ENCODE assay signal across 13 mouse cellular contexts in genomic region chr10:88260309-88260708, GRCm38 (mm10). TPM values are rescaled to one million over a fixed set of nuclear protein-coding genes. Genes with fewer than 3 reads are reported as not detected.
A peak's percentile ranks its signal among the peaks of the same experiment; 100 is the strongest.
DNase-seq lines count a peak whose midpoint lies in the region; ATAC-seq and TF ChIP-seq lines count a peak whose summit lies in the region.
"Had no signal": no experiment of that assay in that cellular context is flagged by ENCODE, and none has a peak within 500 bp of the region (broad histone marks: within the 10 kb centered on the region; RNA-seq: fewer than 3 reads in every experiment).

No protein-coding gene starts in this region.

- H3K27ac ChIP-seq in heart, embryonic 14.5 days (replicated peaks in 1 of 2; ENCODE audit: control insufficient read depth in 1 of 2, insufficient read depth in 1 of 2, low read depth in 2 of 2, low read length in 2 of 2): no peak overlapping the region
- H3K27ac ChIP-seq in forebrain, postnatal 0 days (ENCODE audit: low read depth, low read length): no peak overlapping the region
- H3K27ac ChIP-seq: embryonic facial prominence, embryonic 10.5 days; hindbrain, embryonic 10.5 days had no signal

- H3K4me2 ChIP-seq in heart, embryonic 14.5 days (ENCODE audit: low read length): peak overlapping the region; percentile 51
- H3K4me2 ChIP-seq in forebrain, postnatal 0 days (ENCODE audit: low read depth): no peak overlapping the region

- no peaks in the 10 kb centered on the region for H3K9me3 ChIP-seq in heart, embryonic 14.5 days (ENCODE audit: control insufficient read depth, low read length)
- H3K9me3 ChIP-seq in forebrain, postnatal 0 days (ENCODE audit: low read length): no peaks in the 10 kb centered on the region
- H3K9me3 ChIP-seq: embryonic facial prominence, embryonic 10.5 days; hindbrain, embryonic 10.5 days had no signal

- H3K4me1 ChIP-seq in heart, embryonic 14.5 days (ENCODE audit: control insufficient read depth in 2 of 2, insufficient read depth in 2 of 2, low read length in 2 of 2): no peaks in the 10 kb centered on the region
- H3K4me1 ChIP-seq in forebrain, postnatal 0 days (ENCODE audit: insufficient read depth): no peaks in the 10 kb centered on the region
- H3K4me1 ChIP-seq: embryonic facial prominence, embryonic 10.5 days; hindbrain, embryonic 10.5 days had no signal

- no peak for TF ChIP-seq CTCF in forebrain, postnatal 0 days (IDR thresholded peaks at IDR 0.05; ENCODE audit: low read depth)

- H3K27me3 ChIP-seq in heart, embryonic 14.5 days (ENCODE audit: control insufficient read depth, insufficient read depth, low read length): no peaks in the 10 kb centered on the region
- H3K27me3 ChIP-seq in forebrain, postnatal 0 days (ENCODE audit: insufficient read depth, low read length): no peaks in the 10 kb centered on the region

- 36% methylated on average over 12 of the region's 12 CpGs for WGBS in heart, embryonic 14.5 days
- WGBS in forebrain, postnatal 0 days: 84% methylated on average over 12 of the region's 12 CpGs

- peak overlapping the region; percentile 1 to 8; a peak in 2 of 4 replicates for H3K4me3 ChIP-seq in heart, embryonic 14.5 days (ENCODE audit: control insufficient read depth in 1 of 2, insufficient read depth in 1 of 2, low read depth in 1 of 2, low read length in 2 of 2)
- no peak overlapping the region for H3K4me3 ChIP-seq in forebrain, postnatal 0 days (ENCODE audit: low read depth, low read length)
- H3K4me3 ChIP-seq: embryonic facial prominence, embryonic 10.5 days; hindbrain, embryonic 10.5 days had no signal

- peak; percentile 48 for DNase-seq in kidney, postnatal 10 days
- DNase-seq in kidney, adult 9 months: no peak
- DNase-seq in heart, adult 8-10 months (ENCODE audit: low spot score): peak; percentile 19
- DNase-seq in lung, postnatal 14 days: peak; percentile 39
- DNase-seq in forebrain, postnatal 0 days: no peak
- DNase-seq: cerebellum, adult 9-10 months; liver; thymus, postnatal 25 days had no signal

- no peaks in the 10 kb centered on the region for H3K36me3 ChIP-seq in heart, embryonic 14.5 days (ENCODE audit: control insufficient read depth, insufficient read depth, low read length)
- no peaks in the 10 kb centered on the region for H3K36me3 ChIP-seq in forebrain, postnatal 0 days (ENCODE audit: insufficient read depth)
- H3K36me3 ChIP-seq: embryonic facial prominence, embryonic 10.5 days; hindbrain, embryonic 10.5 days had no signal

- no peak overlapping the region for H3K9ac ChIP-seq in heart, embryonic 14.5 days (ENCODE audit: low read length)
- no peak overlapping the region for H3K9ac ChIP-seq in forebrain, postnatal 0 days

- no peak for ATAC-seq in heart, embryonic 14.5 days (ENCODE audit: insufficient number of reproducible peaks, insufficient read depth, low FRiP score, low read depth)
- ATAC-seq in forebrain, postnatal 0 days: no peak
- no peak for ATAC-seq in erythroid progenitor cell, adult 5-6 weeks (replicated peaks; ENCODE audit: low FRiP score, poor library complexity, severe bottlenecking)
- ATAC-seq: CD4-positive, CD25-positive, alpha-beta regulatory T cell, adult 4 months had no signal

RNA-seq across cellular contexts. Expression of gene Washc3, which starts 59.4 kb away (rescaled TPM):
- total RNA-seq in heart, adult 8-10 months (2022): 10 to 100 TPM; 31.7 to 39.8 (median 32.9) TPM
- polyA plus RNA-seq in heart, embryonic 14.5 days (2014; fragmentation: Nextera tagmentation; extraction: Ambion mirVana): 55.0 and 57.0 TPM in 2 replicates
- 27.1 and 35.7 TPM in 2 replicates for total RNA-seq in forebrain, postnatal 0 days (2014; rRNA removed)
- 40.4 and 49.3 TPM in 2 replicates for polyA plus RNA-seq in forebrain, postnatal 0 days (2015; fragmentation: Nextera tagmentation; extraction: Ambion mirVana)
- total RNA-seq in erythroid progenitor cell, adult 5-6 weeks (2015; ENCODE audit: low replicate concordance): 22.3 and 31.4 TPM in 2 replicates
- 12.2 TPM in 1 of 2 replicates, not detected in the other for total RNA-seq in erythroid progenitor cell, adult 5-6 weeks (2017; ENCODE audit: low replicate concordance)

Comparison
In these comparisons a context has a peak if more than half of its experiments do, and no peak if none do; other contexts are left out.
1. DNase-seq: peak in kidney, postnatal 10 days (single experiment), heart, adult 8-10 months (single experiment) and lung, postnatal 14 days (single experiment); none in kidney, adult 9 months (single experiment) and forebrain, postnatal 0 days (single experiment).